Mouse (Mus musculus) embryonic fibroblast, embryonic 13.5 days (primary cell): Measurements from ENCODE around the gene Ebf1. TPM values are rescaled to one million over a fixed set of nuclear protein-coding genes. Genes with fewer than 3 reads are reported as not detected.

Source experiments
- H3K27ac ChIP-seq: 2 replicates; pipeline ENCODE4 v1.5.1; 2012; ENCODE audit warnings: low read length, control low read depth, inconsistent platforms; ENCODE audit not compliant: insufficient read depth
- H3K4me1 ChIP-seq: 2 replicates; pipeline ENCODE4 v1.6.1; 2011; ENCODE audit warnings: low read length; ENCODE audit not compliant: control insufficient read depth, insufficient read depth
- H3K4me3 ChIP-seq: 2 replicates; pipeline ENCODE4 v1.5.1; 2011; ENCODE audit warnings: mild to moderate bottlenecking, control low read depth, low read length; ENCODE audit not compliant: insufficient read depth
- CTCF ChIP-seq: IDR thresholded peaks from 2 replicates; pipeline ENCODE4 v1.5.1; 2011; ENCODE audit warnings: mild to moderate bottlenecking, control low read depth, low read length, moderate library complexity, borderline replicate concordance; ENCODE audit not compliant: insufficient read depth
- POLR2A ChIP-seq: IDR thresholded peaks from 2 replicates; pipeline ENCODE4 v1.6.1; 2011; ENCODE audit warnings: low read depth, mild to moderate bottlenecking, control low read depth, low read length, moderate library complexity
- polyA plus RNA-seq: library from polyadenylated mRNA; stranded (reverse); fragments of >200 nt; gene quantifications from 2 replicates; pipeline ENCODE4 v1.2.4, GENCODE M21; 2011; ENCODE audit warnings: low read depth; ENCODE audit not compliant: missing spikeins, insufficient read length

Ebf1 gene
- polyA plus RNA-seq, 1 experiment = 55.9 TPM

- H3K4me3 ChIP-seq = no peak overlapping the region
- no peak overlapping the region for H3K27ac ChIP-seq
- H3K4me1 ChIP-seq = no peaks in the 10 kb centered on the region
- TF ChIP-seq POLR2A = no peak
- TF ChIP-seq CTCF = no peak
These were observed 264.1 kb downstream of the Ebf1 start for GRCm38 (mm10) chr11:44881056-44881683.

GRCm38 (mm10) chr11:44882476-44882970 is 265.4 kb downstream of the Ebf1 start:
- no peak overlapping the region for H3K27ac ChIP-seq
- TF ChIP-seq POLR2A (no peak), CTCF (no peak)
- H3K4me3 ChIP-seq = no peak overlapping the region
- H3K4me1 ChIP-seq = no peaks in the 10 kb centered on the region

GRCm38 (mm10) chr11:44884337-44884736 is 267.2 kb downstream of the Ebf1 start:
- H3K27ac ChIP-seq = no peak overlapping the region
- no peaks in the 10 kb centered on the region for H3K4me1 ChIP-seq
- H3K4me3 ChIP-seq = no peak overlapping the region
- no peak for TF ChIP-seq POLR2A

- Histone ChIP-seq H3K27ac (no peak overlapping the region), H3K4me1 (no peaks in the 10 kb centered on the region), H3K4me3 (no peak overlapping the region)
- TF ChIP-seq POLR2A (no peak), CTCF (no peak)
These were observed 269.8 kb downstream of the Ebf1 start for GRCm38 (mm10) chr11:44886897-44887296.

GRCm38 (mm10) chr11:44887691-44888090 is 270.6 kb downstream of the Ebf1 start:
- Histone ChIP-seq H3K4me1 (no peaks in the 10 kb centered on the region), H3K4me3 (no peak overlapping the region), H3K27ac (no peak overlapping the region)
- no peak for TF ChIP-seq CTCF
- no peak for TF ChIP-seq POLR2A

- no peak overlapping the region for H3K4me3 ChIP-seq
- no peaks in the 10 kb centered on the region for H3K4me1 ChIP-seq
- TF ChIP-seq POLR2A (no peak), CTCF (no peak)
- H3K27ac ChIP-seq = no peak overlapping the region
These were observed 271.3 kb downstream of the Ebf1 start for GRCm38 (mm10) chr11:44888390-44888789.

GRCm38 (mm10) chr11:44892814-44893521 is 275.9 kb downstream of the Ebf1 start:
- Histone ChIP-seq H3K27ac (no peak overlapping the region), H3K4me1 (no peaks in the 10 kb centered on the region), H3K4me3 (no peak overlapping the region)
- no peak for TF ChIP-seq POLR2A
- no peak for TF ChIP-seq CTCF

GRCm38 (mm10) chr11:44893986-44894385 is 276.9 kb downstream of the Ebf1 start:
- Histone ChIP-seq H3K27ac (no peak overlapping the region), H3K4me1 (no peaks in the 10 kb centered on the region), H3K4me3 (no peak overlapping the region)
- TF ChIP-seq POLR2A (no peak), CTCF (no peak)

GRCm38 (mm10) chr11:44894798-44895197 is 277.7 kb downstream of the Ebf1 start:
- TF ChIP-seq CTCF (no peak), POLR2A (no peak)
- no peaks in the 10 kb centered on the region for H3K4me1 ChIP-seq
- no peak overlapping the region for H3K27ac ChIP-seq
- no peak overlapping the region for H3K4me3 ChIP-seq

GRCm38 (mm10) chr11:44895893-44896292 is 278.8 kb downstream of the Ebf1 start:
- H3K27ac ChIP-seq = no peak overlapping the region
- H3K4me3 ChIP-seq = no peak overlapping the region
- H3K4me1 ChIP-seq = no peaks in the 10 kb centered on the region
- TF ChIP-seq POLR2A = no peak
- TF ChIP-seq CTCF = no peak
